Mouse (Mus musculus) limb, embryonic 10.5 days (tissue): ENCODE measurements around the gene Naa35. TPM values are rescaled to one million over a fixed set of nuclear protein-coding genes. Genes with fewer than 3 reads are reported as not detected.

Experiments
- DNase-seq: peaks from one replicate; pipeline ENCODE4 v3.0.0-alpha.2; 2017; ENCODE audit warnings: low spot score
- H3K27ac ChIP-seq: fragments of 300-500 bp; sonication (generic); 2 replicates; pipeline ENCODE4 v1.5.1; 2016; ENCODE audit warnings: mild to moderate bottlenecking
- H3K27me3 ChIP-seq: fragments of 300-500 bp; sonication (generic); 2 replicates; pipeline ENCODE4 v1.6.1; 2016; ENCODE audit warnings: low read depth, mild to moderate bottlenecking; ENCODE audit not compliant: poor library complexity, severe bottlenecking
- H3K36me3 ChIP-seq: fragments of 300-500 bp; sonication (generic); 2 replicates; pipeline ENCODE4 v1.6.1; 2016; ENCODE audit warnings: mild to moderate bottlenecking, moderate library complexity
- H3K4me1 ChIP-seq: fragments of 300-500 bp; sonication (generic); 2 replicates; pipeline ENCODE4 v1.6.1; 2016
- H3K4me3 ChIP-seq: fragments of 300-500 bp; sonication (generic); 2 replicates; pipeline ENCODE4 v1.5.1; 2016; ENCODE audit warnings: mild to moderate bottlenecking, moderate library complexity
- H3K9me3 ChIP-seq: fragments of 300-500 bp; sonication (generic); replicated peaks from 2 replicates; pipeline ENCODE4 v1.6.1; 2016; ENCODE audit warnings: mild to moderate bottlenecking
- WGBS: fragments of 180-500 bp; shearing (Covaris S2); methylation state at CpG from one replicate; pipeline ENCODE4 v1.1.7; 2016; 5-methylcytosine and 5-hydroxymethylcytosine counted together
- polyA plus RNA-seq: library from polyadenylated mRNA; unstranded; fragments of >200 nt; fragmentation: Nextera tagmentation; extraction: Ambion mirVana; gene quantifications from 2 replicates; pipeline ENCODE4 v1.2.1, GENCODE M21; 2016

The Naa35 gene
- polyA plus RNA-seq, 1 experiment from 2014 or later: 116 TPM

DNA sequence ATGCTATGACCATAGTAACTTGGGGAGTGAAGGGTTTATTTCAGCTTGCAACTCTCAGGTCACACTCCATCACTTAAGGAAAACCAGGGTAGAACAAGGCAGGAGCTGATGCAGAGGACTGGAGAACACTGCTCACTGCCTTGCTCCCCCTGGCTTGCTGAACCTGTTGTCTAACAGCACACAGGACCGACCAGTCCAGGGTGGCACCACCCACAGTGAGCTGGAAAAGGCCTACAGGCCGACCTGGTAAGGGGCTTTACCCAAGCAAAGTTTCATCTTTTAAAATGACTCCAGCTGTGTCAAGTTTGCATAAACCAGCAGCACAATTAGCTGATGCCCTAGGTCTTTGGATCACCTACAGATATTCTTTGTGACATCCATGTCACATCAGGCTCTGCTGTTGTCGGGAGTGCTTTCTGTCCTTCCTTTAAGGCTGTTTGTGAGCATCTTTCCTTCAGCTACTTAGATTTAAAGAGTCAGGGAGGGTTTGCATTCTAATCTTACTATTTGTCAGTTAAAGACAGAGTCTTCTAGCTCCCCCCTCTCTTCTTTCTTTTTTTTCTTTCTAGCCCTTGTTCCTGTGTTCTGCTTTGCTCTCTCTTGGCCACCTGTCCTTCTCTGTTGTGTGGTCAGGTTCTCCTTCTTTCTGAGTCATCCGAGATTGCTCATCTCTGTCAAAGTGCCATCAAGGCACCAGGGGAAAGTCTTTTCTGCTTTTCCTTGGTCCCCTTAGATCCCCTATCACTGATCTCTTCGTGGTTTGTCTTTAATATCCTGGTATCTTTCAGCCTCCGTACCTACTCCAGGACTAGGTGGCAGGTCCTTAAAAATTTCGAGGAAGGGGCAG, 36.8 kb downstream of the Naa35 start:
- Histone ChIP-seq H3K27ac (no peak overlapping the region), H3K4me1 (no peaks in the 10 kb centered on the region), H3K9me3 (no peaks in the 10 kb centered on the region), H3K36me3 (peaks cover 91% of the 10 kb centered on the region), H3K27me3 (no peaks in the 10 kb centered on the region), H3K4me3 (no peak overlapping the region)
- no peak for DNase-seq
- WGBS: 93% methylated on average over 7 of the region's 7 CpGs

DNA sequence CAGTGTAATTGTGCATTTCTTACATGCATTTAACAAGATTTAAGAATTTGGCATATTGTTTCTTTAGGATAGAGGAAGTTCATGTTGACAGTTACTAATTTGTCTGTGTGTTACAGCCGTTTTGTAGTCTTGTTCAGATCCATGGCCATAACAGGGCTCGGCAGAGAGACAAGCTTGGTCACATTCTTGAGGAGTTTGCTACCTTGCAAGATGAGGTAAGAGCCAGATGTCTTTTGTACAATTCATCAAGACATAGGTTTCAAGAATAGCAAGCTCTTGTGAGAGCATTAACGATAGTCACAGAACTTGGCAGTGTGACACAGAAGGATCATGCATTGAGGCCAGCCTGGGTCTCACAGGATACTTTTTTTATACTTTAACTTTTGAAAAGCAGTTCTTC, 39.3 kb downstream of the Naa35 start:
- H3K36me3 ChIP-seq: peaks cover 92% of the 10 kb centered on the region
- no peaks in the 10 kb centered on the region for H3K27me3 ChIP-seq
- DNase-seq: no peak
- H3K4me3 ChIP-seq: no peak overlapping the region
- 82% methylated on average over 3 of the region's 3 CpGs for WGBS
- no peaks in the 10 kb centered on the region for H3K4me1 ChIP-seq
- no peak overlapping the region for H3K27ac ChIP-seq
- H3K9me3 ChIP-seq: no peaks in the 10 kb centered on the region

DNA sequence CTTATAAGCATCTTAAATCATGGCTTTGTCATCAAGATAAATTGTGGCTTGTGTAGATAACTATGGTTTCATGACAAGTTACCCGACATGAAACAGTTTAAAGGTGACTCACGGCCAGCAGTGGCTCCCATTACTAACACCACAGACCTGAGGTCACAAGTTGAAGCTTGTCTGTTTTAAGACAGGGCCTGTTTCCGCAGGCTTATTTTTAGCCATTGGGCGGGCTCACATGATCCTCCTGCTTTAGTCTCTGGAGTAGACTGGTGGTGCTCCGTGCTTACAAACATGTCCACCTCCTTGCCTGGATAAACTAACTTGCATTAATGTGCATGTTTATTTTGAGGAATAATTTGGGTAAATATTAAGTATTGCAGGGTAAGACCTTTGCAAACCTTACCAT, 39.8 kb downstream of the Naa35 start:
- Histone ChIP-seq H3K9me3 (no peaks in the 10 kb centered on the region), H3K27me3 (no peaks in the 10 kb centered on the region), H3K4me1 (no peaks in the 10 kb centered on the region), H3K27ac (no peak overlapping the region), H3K36me3 (peaks cover 94% of the 10 kb centered on the region), H3K4me3 (no peak overlapping the region)
- no peak for DNase-seq
- WGBS: 77% methylated on average over 5 of the region's 5 CpGs

DNA sequence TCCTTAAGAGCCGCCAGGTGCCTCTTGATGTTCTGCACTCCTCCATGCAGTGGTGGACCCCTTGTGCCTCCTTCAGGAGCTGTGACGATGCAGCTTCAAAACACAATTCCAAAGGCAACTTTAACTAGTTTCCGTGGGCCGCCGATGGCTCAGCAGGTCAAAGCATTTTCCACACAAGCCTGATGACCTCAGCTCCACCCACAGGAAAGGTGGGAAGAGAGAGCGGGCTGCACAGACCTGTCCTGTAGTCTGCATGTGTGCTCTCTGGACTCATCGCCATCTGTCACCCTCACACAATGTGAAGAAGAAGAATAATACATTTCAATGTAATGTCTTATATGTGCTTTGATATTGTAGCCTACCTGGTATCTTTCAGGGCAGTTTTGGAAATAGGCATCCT, 41.7 kb downstream of the Naa35 start:
- Histone ChIP-seq H3K36me3 (peaks cover 94% of the 10 kb centered on the region), H3K27ac (no peak overlapping the region), H3K27me3 (no peaks in the 10 kb centered on the region), H3K4me1 (no peaks in the 10 kb centered on the region), H3K9me3 (no peaks in the 10 kb centered on the region), H3K4me3 (no peak overlapping the region)
- no peak for DNase-seq
- 90% methylated on average over 7 of the region's 7 CpGs for WGBS

DNA sequence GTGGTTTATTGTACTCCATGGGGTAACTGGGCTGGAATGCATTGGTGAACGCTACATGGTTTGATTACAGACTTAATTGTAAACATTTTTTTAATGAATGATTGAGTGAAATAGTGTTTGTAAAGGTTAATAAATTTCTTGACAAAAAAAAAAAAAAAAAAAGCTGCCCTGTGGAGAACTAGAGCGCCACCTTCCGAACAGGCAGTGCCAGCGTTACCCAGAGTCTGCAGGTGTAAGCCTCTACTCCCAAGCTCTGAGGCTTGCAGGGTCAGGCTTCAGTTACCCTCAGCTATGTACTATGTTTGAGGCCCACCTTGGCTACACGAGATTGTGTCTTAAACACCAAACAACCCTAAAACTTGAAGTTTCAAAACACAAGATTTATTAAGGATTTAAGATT, 49.6 kb downstream of the Naa35 start:
- no peak for DNase-seq
- no peak overlapping the region for H3K4me3 ChIP-seq
- H3K27me3 ChIP-seq: no peaks in the 10 kb centered on the region
- WGBS: 79% methylated on average over 5 of the region's 5 CpGs
- no peaks in the 10 kb centered on the region for H3K4me1 ChIP-seq
- peaks cover 100% of the 10 kb centered on the region for H3K36me3 ChIP-seq
- H3K27ac ChIP-seq: no peak overlapping the region
- H3K9me3 ChIP-seq: no peaks in the 10 kb centered on the region

DNA sequence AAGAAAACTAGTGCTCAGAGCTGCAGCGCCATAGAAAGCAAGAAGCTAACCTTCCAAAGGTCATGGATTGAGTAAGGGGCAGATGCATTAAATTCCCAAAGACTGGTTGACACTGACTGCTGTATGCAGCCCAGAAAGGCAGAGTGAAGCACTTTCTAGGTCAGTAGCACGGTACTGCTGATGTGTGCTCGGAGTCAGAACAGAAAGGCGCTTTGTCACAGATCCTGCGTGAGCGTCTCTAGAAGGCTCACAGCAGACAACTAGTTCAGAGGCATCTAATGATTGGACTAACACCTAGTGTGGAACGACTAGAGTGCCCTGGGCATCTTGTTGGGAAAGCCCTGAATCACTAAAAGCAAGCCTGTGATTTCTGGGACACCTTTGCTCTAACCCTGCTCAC, 52.7 kb downstream of the Naa35 start:
- H3K27me3 ChIP-seq: no peaks in the 10 kb centered on the region
- no peak overlapping the region for H3K4me3 ChIP-seq
- no peak for DNase-seq
- WGBS: 94% methylated on average over 7 of the region's 7 CpGs
- H3K9me3 ChIP-seq: no peaks in the 10 kb centered on the region
- H3K36me3 ChIP-seq: peaks cover 97% of the 10 kb centered on the region
- H3K4me1 ChIP-seq: no peaks in the 10 kb centered on the region
- H3K27ac ChIP-seq: no peak overlapping the region

DNA sequence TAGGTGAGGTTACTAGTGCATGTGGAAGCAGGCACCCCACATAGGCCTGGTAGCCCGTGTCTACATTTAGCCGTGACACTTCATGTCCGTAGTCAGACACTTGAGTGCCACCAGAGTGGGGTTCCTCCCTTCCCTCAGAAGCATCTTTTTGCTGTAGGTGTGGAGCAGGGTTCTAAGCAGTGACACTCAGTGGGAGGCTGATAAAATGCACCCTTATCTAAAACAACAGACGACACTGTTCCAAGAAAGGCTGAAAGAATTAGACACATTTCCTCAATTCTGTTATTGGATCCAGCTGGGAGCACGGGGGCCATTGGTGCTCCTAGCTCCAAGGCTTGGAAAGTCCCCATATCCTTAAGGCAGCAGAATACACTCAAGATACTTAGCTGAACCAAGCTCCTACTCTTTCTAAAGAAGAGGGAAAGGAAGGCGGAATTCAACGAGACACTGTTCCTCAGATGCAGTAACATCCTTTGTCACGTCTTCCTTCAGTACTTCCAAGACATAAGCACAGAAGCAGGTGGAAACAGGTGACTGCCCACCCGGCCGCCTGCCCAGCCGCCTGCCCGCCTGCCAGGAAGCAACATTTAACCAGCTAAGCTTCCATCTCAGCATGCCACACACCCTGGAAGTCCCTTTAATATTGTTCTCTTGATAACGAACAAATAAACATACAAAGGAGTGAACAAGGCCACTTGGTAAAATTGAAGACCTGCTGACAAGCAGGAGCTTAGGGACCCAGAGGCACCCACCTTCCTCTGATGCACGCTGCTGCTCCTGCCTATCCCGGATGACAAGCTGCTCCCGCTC, 54.5 kb downstream of the Naa35 start:
- H3K4me1 ChIP-seq: no peaks in the 10 kb centered on the region
- no peak overlapping the region for H3K27ac ChIP-seq
- H3K4me3 ChIP-seq: no peak overlapping the region
- H3K27me3 ChIP-seq: no peaks in the 10 kb centered on the region
- H3K36me3 ChIP-seq: peaks cover 91% of the 10 kb centered on the region
- H3K9me3 ChIP-seq: no peaks in the 10 kb centered on the region
- WGBS: 90% methylated on average over 16 of the region's 16 CpGs
- no peak for DNase-seq

DNA sequence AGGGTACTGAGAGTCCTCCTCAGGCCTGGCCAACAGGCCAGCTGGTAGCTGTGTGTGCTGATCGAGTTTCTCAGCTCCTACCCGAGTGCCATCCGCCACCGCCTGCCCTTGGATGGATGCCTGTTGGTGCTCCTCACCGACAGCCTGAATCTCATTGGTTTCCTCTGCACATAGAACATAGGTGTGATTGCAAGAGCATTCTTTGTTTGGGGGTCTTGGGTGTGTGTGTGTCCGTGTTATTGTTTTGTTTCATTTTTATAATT, 55.0 kb downstream of the Naa35 start:
- DNase-seq: no peak
- no peaks in the 10 kb centered on the region for H3K9me3 ChIP-seq
- peaks cover 91% of the 10 kb centered on the region for H3K36me3 ChIP-seq
- no peak overlapping the region for H3K27ac ChIP-seq
- H3K4me1 ChIP-seq: no peaks in the 10 kb centered on the region
- no peaks in the 10 kb centered on the region for H3K27me3 ChIP-seq
- 92% methylated on average over 6 of the region's 6 CpGs for WGBS
- H3K4me3 ChIP-seq: no peak overlapping the region

DNA sequence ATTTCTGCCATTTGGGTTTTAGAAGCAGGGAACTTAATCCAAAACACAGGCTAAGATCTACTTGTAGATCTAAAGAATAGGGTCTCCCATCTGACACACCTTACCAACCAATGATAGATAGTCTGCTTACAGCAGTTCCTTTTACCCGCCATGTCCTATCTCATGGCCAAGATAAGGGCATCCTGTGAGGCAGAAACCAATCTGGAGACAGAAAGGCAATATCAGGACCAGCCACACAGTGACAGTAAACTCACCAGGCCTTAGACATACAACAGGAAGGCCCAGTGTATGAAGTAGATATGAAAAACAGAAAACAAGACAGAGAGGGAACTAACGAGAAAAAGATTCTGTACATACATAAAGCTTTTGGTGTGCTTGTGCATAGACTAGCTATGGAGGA, 57.8 kb downstream of the Naa35 start:
- H3K4me1 ChIP-seq: no peaks in the 10 kb centered on the region
- no peaks in the 10 kb centered on the region for H3K9me3 ChIP-seq
- H3K4me3 ChIP-seq: no peak overlapping the region
- no peaks in the 10 kb centered on the region for H3K27me3 ChIP-seq
- DNase-seq: no peak
- WGBS: 93% methylated on average over 2 of the region's 2 CpGs
- no peak overlapping the region for H3K27ac ChIP-seq
- peaks cover 91% of the 10 kb centered on the region for H3K36me3 ChIP-seq

DNA sequence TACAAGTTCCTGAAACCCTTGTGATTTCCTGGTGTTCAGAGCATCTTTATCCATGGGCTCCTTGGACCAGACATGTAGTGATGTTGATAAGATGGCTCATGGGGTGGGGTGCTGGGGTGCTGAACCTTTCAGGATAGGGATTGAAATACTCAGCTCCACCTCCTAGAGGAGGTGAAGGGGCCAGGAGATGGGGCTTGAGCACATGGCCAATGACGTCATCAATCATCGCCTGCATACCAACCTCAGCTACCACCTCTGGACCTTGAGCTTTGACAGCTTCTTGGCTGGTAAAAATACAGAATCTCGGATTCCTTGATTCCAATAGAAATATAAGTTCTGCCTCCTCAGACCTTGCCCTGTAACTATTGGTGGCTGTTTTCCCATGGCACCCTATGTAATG, 60.4 kb downstream of the Naa35 start:
- no peak overlapping the region for H3K27ac ChIP-seq
- H3K36me3 ChIP-seq: peaks cover 91% of the 10 kb centered on the region
- 83% methylated on average over 3 of the region's 3 CpGs for WGBS
- peaks cover 5% of the 10 kb centered on the region for H3K4me1 ChIP-seq
- H3K27me3 ChIP-seq: no peaks in the 10 kb centered on the region
- no peaks in the 10 kb centered on the region for H3K9me3 ChIP-seq
- no peak for DNase-seq
- H3K4me3 ChIP-seq: no peak overlapping the region

DNA sequence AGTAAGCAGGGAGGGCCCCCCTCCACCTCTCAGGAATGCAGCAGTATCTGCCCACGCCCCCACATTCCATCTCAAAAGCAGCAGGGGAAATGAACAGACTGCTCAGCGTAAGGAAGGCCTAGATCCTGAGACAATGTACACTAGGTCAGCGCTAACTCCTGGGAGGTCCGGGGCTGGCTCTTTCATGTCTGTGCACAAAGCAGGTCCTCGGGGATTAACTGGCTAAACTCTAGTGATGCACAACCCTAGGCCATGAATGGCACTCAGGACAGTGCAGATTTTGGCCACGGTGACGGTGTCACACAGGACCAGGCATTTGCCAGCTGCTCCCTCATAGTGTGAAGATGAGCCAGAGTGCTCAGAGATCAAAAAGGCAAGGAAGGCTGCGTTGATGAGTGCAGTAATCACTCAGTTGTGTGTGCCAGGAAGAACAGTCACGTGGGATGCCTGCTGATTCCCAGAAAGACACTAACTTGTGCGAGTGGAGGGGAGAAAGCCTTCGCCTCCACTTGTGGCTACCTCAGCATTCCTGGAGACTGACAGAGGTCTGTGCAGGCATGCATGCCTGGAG, 61.7 kb downstream of the Naa35 start:
- peaks cover 89% of the 10 kb centered on the region for H3K36me3 ChIP-seq
- 71% methylated on average over 11 of the region's 11 CpGs for WGBS
- 0 out of 2 replicates have a peak overlapping the region, but pooled peaks have one; percentile 31 for H3K27ac ChIP-seq
- H3K9me3 ChIP-seq: no peaks in the 10 kb centered on the region
- no peak overlapping the region for H3K4me3 ChIP-seq
- H3K4me1 ChIP-seq: peaks cover 13% of the 10 kb centered on the region
- no peaks in the 10 kb centered on the region for H3K27me3 ChIP-seq
- no peak for DNase-seq

DNA sequence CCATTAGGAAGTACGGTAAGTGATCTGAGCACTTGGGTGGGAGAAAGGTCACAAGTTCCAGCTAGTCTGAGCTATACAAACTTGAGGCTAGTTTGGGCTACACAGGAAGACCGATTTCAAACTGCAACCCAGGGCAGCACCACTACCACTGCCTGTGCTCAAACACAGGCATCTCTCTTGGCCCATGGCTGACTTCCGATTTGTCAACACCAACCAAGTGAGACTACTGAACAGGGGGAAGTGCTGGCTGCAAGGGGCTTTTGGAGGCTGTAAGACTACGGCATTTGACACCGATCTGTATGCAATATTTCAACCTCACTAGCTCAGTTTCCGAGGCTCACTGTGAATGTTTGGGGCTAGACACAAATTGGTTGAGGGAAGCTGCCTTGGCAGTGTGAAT, 62.4 kb downstream of the Naa35 start:
- H3K4me3 ChIP-seq: no peak overlapping the region
- no peaks in the 10 kb centered on the region for H3K9me3 ChIP-seq
- H3K27ac ChIP-seq: no peak overlapping the region
- DNase-seq: no peak
- H3K36me3 ChIP-seq: peaks cover 88% of the 10 kb centered on the region
- H3K4me1 ChIP-seq: peaks cover 13% of the 10 kb centered on the region
- H3K27me3 ChIP-seq: no peaks in the 10 kb centered on the region
- 84% methylated on average over 6 of the region's 6 CpGs for WGBS

DNA sequence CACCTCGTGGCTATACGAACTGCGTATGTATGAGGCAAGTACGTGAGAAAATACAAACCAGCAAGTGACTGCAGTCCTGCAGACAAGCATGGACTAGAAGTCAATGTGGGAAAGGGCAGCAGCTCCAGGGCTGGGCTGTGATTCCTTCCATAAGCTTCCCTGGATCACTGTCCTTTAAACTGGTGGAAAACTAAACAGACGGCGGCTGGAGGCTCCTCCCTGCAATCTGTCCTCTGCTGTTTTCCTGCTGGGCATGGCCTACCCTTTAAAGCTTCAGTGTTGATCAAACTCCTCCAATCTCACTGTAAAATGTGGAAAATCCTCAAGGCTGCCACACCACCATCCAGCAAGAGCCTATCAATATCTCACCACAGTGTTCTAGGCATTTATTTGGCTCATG, 63.5 kb downstream of the Naa35 start:
- peaks cover 21% of the 10 kb centered on the region for H3K4me1 ChIP-seq
- DNase-seq: no peak
- peaks cover 88% of the 10 kb centered on the region for H3K36me3 ChIP-seq
- H3K27me3 ChIP-seq: no peaks in the 10 kb centered on the region
- H3K4me3 ChIP-seq: no peak overlapping the region
- 93% methylated on average over 6 of the region's 6 CpGs for WGBS
- no peaks in the 10 kb centered on the region for H3K9me3 ChIP-seq
- H3K27ac ChIP-seq: no peak overlapping the region
